Mouse (Mus musculus): Measurements from ENCODE around the gene Polr2b. TPM values are rescaled to one million over a fixed set of nuclear protein-coding genes. Genes with fewer than 3 reads are reported as not detected.

The Polr2b gene
- total and polyA plus RNA-seq, 3 experiments, result 58.3 to 178 (median 91.4) TPM

DNA sequence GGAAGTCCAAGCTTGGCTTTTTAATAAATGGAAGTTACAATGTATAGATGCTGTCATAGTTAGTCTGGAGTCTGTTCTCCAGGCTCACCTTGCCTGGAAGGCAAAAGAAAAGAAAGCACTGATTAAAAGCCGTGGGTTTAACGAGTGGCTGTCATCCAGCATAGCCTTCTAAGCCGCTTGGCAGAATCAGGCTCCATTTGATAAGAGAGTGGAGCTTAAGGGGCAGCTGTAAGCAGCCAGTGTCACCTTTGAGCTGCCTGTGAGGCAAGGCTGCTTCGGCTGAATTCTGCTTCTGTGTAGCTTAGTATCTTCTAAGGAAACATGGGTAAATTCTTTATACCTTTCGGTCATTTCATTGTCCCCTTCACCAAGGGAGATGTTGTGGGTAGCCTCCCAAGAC is 23.0 kb upstream of the Polr2b start:
- no peaks in the 10 kb centered on the region for H3K4me1 ChIP-seq (ENCODE audit: control insufficient read depth in 1 of 2, insufficient read depth in 2 of 2, low read length in 2 of 2)
- no peak overlapping the region for H3K4me3 ChIP-seq (ENCODE audit: control insufficient read depth in 1 of 2, insufficient read depth in 1 of 2, low read depth in 2 of 2, low read length in 2 of 2)
- no peaks in the 10 kb centered on the region for H3K9me3 ChIP-seq (replicated peaks; ENCODE audit: insufficient read depth, low read length)
- peaks cover under 1% of the 10 kb centered on the region for H3K79me2 ChIP-seq (ENCODE audit: control insufficient read depth, insufficient read depth, low read length, poor library complexity)
- H3K36me3 ChIP-seq (ENCODE audit: control insufficient read depth in 1 of 2, insufficient read depth in 2 of 2, low read length in 2 of 2), result peaks cover 0 to 35% of the 10 kb centered on the region in 2 experiments; a peak in 2 of 4 replicates
- H3K9ac ChIP-seq (ENCODE audit: control insufficient read depth, low read depth, low read length, poor library complexity, severe bottlenecking), result no peak overlapping the region
- DNase-seq (ENCODE audit: low read depth, low spot score), result no peak
- no peaks in the 10 kb centered on the region for H3K27me3 ChIP-seq (ENCODE audit: control insufficient read depth in 1 of 2, insufficient read depth in 2 of 2, low read length in 2 of 2)
- no peak for TF ChIP-seq GATA1 (IDR thresholded peaks at IDR 0.05; ENCODE audit: low read depth, low read length)
- no peak overlapping the region for H3K27ac ChIP-seq (ENCODE audit: control insufficient read depth, low read depth, low read length)

GRCm38 (mm10) chr5:77287901-77288300 is 22.0 kb upstream of the Polr2b start:
- peak; percentile 61 for DNase-seq (ENCODE audit: low read depth, low spot score)
- Histone ChIP-seq H3K9ac (ENCODE audit: control insufficient read depth, low read depth, low read length, poor library complexity, severe bottlenecking) (no peak overlapping the region), H3K4me3 (ENCODE audit: control insufficient read depth in 1 of 2, insufficient read depth in 1 of 2, low read depth in 2 of 2, low read length in 2 of 2) (no peak overlapping the region), H3K27ac (ENCODE audit: control insufficient read depth, low read depth, low read length) (no peak overlapping the region), H3K4me1 (ENCODE audit: control insufficient read depth in 1 of 2, insufficient read depth in 2 of 2, low read length in 2 of 2) (peaks cover 0 to 5% of the 10 kb centered on the region in 2 experiments; a peak in 3 of 4 replicates), H3K79me2 (ENCODE audit: control insufficient read depth, insufficient read depth, low read length, poor library complexity) (no peaks in the 10 kb centered on the region), H3K36me3 (ENCODE audit: control insufficient read depth in 1 of 2, insufficient read depth in 2 of 2, low read length in 2 of 2) (peaks cover under 1 to 26% of the 10 kb centered on the region in 2 experiments), H3K9me3 (replicated peaks; ENCODE audit: insufficient read depth, low read length) (no peaks in the 10 kb centered on the region), H3K27me3 (ENCODE audit: control insufficient read depth in 1 of 2, insufficient read depth in 2 of 2, low read length in 2 of 2) (no peaks in the 10 kb centered on the region)
- TF ChIP-seq NRF1 (IDR thresholded peaks at IDR 0.05; ENCODE audit: insufficient read depth, low read depth, low read length, poor library complexity, severe bottlenecking), result no peak
- peak; percentile 65; the same call in 1 of the 2 replicates for TF ChIP-seq SIN3A (IDR thresholded peaks at IDR 0.05; ENCODE audit: low read length)
- TF ChIP-seq MXI1 (IDR thresholded peaks at IDR 0.05; ENCODE audit: low read depth, low read length), result peak; percentile 31; the same call in 1 of the 2 replicates

GRCm38 (mm10) chr5:77289686-77290085 is 20.3 kb upstream of the Polr2b start:
- Histone ChIP-seq H3K79me2 (ENCODE audit: control insufficient read depth, insufficient read depth, low read length, poor library complexity) (no peaks in the 10 kb centered on the region), H3K36me3 (ENCODE audit: control insufficient read depth in 1 of 2, insufficient read depth in 2 of 2, low read length in 2 of 2) (peaks cover 10 to 25% of the 10 kb centered on the region in 2 experiments), H3K27ac (ENCODE audit: control insufficient read depth, low read depth, low read length) (no peak overlapping the region), H3K9ac (ENCODE audit: control insufficient read depth, low read depth, low read length, poor library complexity, severe bottlenecking) (no peak overlapping the region), H3K27me3 (ENCODE audit: control insufficient read depth in 1 of 2, insufficient read depth in 2 of 2, low read length in 2 of 2) (no peaks in the 10 kb centered on the region), H3K9me3 (replicated peaks; ENCODE audit: insufficient read depth, low read length) (no peaks in the 10 kb centered on the region), H3K4me3 (ENCODE audit: control insufficient read depth in 1 of 2, insufficient read depth in 1 of 2, low read depth in 2 of 2, low read length in 2 of 2) (no peak overlapping the region), H3K4me1 (ENCODE audit: control insufficient read depth in 1 of 2, insufficient read depth in 2 of 2, low read length in 2 of 2) (peaks cover 2 to 8% of the 10 kb centered on the region in 2 experiments; a peak in 3 of 4 replicates)
- no peak for DNase-seq (ENCODE audit: low read depth, low spot score)
- TF ChIP-seq TBP (IDR thresholded peaks at IDR 0.05; ENCODE audit: low read depth, low read length), result no peak
- TF ChIP-seq NRF1 (IDR thresholded peaks at IDR 0.05; ENCODE audit: insufficient read depth, low read depth, low read length, poor library complexity, severe bottlenecking), result no peak
- no peak for TF ChIP-seq GABPA (IDR thresholded peaks at IDR 0.05; ENCODE audit: low read depth, low read length)
- TF ChIP-seq MAFK (IDR thresholded peaks at IDR 0.05; ENCODE audit: borderline replicate concordance, low read depth, low read length), result no peak

- peak; percentile 37 for DNase-seq (ENCODE audit: low read depth, low spot score)
- H3K27me3 ChIP-seq (ENCODE audit: control insufficient read depth in 1 of 2, insufficient read depth in 2 of 2, low read length in 2 of 2), result no peaks in the 10 kb centered on the region
- no peaks in the 10 kb centered on the region for H3K79me2 ChIP-seq (ENCODE audit: control insufficient read depth, insufficient read depth, low read length, poor library complexity)
- H3K27ac ChIP-seq (ENCODE audit: control insufficient read depth, low read depth, low read length), result no peak overlapping the region
- no peaks in the 10 kb centered on the region for H3K9me3 ChIP-seq (replicated peaks; ENCODE audit: insufficient read depth, low read length)
- H3K4me3 ChIP-seq (ENCODE audit: control insufficient read depth in 1 of 2, insufficient read depth in 1 of 2, low read depth in 2 of 2, low read length in 2 of 2), result no peak overlapping the region
- TF ChIP-seq MYC (IDR thresholded peaks at IDR 0.05; ENCODE audit: low read depth, low read length) (peak; percentile 71), USF1 (IDR thresholded peaks at IDR 0.05; ENCODE audit: low read depth, low read length) (no peak), SIN3A (IDR thresholded peaks at IDR 0.05; ENCODE audit: low read length) (no peak), ZNF384 (IDR thresholded peaks at IDR 0.05; ENCODE audit: low read depth, low read length) (no peak), CTCF (IDR thresholded peaks at IDR 0.05 in 2 of 3, conservative IDR thresholded peaks at IDR 0.05 in 1 of 3; ENCODE audit: control insufficient read depth in 1 of 3, insufficient read depth in 1 of 3, low read depth in 2 of 3, low read length in 3 of 3, poor library complexity in 1 of 3, severe bottlenecking in 1 of 3) (peak; percentile 5 to 48 (median 13); a peak in 3 of 6 replicates), ZMIZ1 (IDR thresholded peaks at IDR 0.05; ENCODE audit: low read depth, low read length) (no peak), TCF12 (IDR thresholded peaks at IDR 0.05; ENCODE audit: low read depth, low read length) (no peak)
- H3K4me1 ChIP-seq (ENCODE audit: control insufficient read depth in 1 of 2, insufficient read depth in 2 of 2, low read length in 2 of 2), result peaks cover 2 to 8% of the 10 kb centered on the region in 2 experiments; a peak in 3 of 4 replicates
- H3K36me3 ChIP-seq (ENCODE audit: control insufficient read depth in 1 of 2, insufficient read depth in 2 of 2, low read length in 2 of 2), result peaks cover 10 to 25% of the 10 kb centered on the region in 2 experiments
- no peak overlapping the region for H3K9ac ChIP-seq (ENCODE audit: control insufficient read depth, low read depth, low read length, poor library complexity, severe bottlenecking)
These were observed 19.3 kb upstream of the Polr2b start for GRCm38 (mm10) chr5:77290606-77291005.
